Mouse (Mus musculus) C2C12 (cell line): ENCODE measurements around the gene Atp5k.

Experiments used
- CEBPB ChIP-seq: IDR thresholded peaks from one replicate; pipeline ENCODE4 v1.6.1; 2011; ENCODE audit warnings: low read depth, mild to moderate bottlenecking, control low read depth, moderate library complexity
- CTCF ChIP-seq: IDR thresholded peaks from one replicate; pipeline ENCODE4 v1.5.1; 2011; ENCODE audit not compliant: control insufficient read depth, insufficient read depth, insufficient read length
- MYOD1 ChIP-seq: IDR thresholded peaks from one replicate; pipeline ENCODE4 v1.6.1; 2011; ENCODE audit warnings: low read depth; ENCODE audit not compliant: control insufficient read depth, insufficient read length
- USF1 ChIP-seq: IDR thresholded peaks from one replicate; pipeline ENCODE4 v1.6.1; 2011; ENCODE audit warnings: low read depth, mild to moderate bottlenecking, control low read depth, moderate library complexity

DNA sequence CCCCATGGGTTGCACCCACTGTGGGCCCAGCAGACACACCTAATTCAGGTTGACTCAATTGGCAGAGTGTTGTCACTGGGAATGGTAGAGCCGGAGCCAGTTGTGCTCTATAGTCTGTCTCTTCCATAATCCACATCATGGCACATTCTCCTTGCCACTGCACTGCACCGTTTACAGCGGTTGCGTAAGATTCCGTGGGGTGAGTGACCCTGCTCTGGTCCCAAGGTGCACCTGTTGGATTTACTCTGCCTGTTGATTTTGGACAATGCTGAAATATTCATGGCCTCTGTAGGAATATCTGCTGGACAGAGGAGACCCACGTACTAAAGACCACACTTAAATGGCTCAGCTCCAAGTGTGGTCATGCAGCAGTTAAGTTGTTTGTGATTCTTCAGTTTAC, 48.8 kb upstream of the Atp5k start:
- TF ChIP-seq CTCF, result no peak
- no peak for TF ChIP-seq USF1
- no peak for TF ChIP-seq CEBPB
- no peak for TF ChIP-seq MYOD1
